Mouse (Mus musculus): ENCODE measurements around the gene Diras1. TPM values are rescaled to one million over a fixed set of nuclear protein-coding genes. Genes with fewer than 3 reads are reported as not detected.

Diras1 gene
- polyA plus RNA-seq, 1 experiment from 2014 or later, result 13.4 TPM

GRCm38 (mm10) chr10:81010851-81011250 is 14.6 kb downstream of the Diras1 start:
- no peak overlapping the region for H3K4me2 ChIP-seq
- no peaks in the 10 kb centered on the region for H3K9me3 ChIP-seq (replicated peaks)
- H3K4me3 ChIP-seq, result no peak overlapping the region
- no peak for ATAC-seq
- H3K9ac ChIP-seq, result no peak overlapping the region
- H3K27me3 ChIP-seq, result no peaks in the 10 kb centered on the region
- no peaks in the 10 kb centered on the region for H3K36me3 ChIP-seq (ENCODE audit: poor library complexity, severe bottlenecking)
- H3K27ac ChIP-seq, result no peak overlapping the region
- peaks cover 12% of the 10 kb centered on the region; the same call in 1 of the 2 replicates for H3K4me1 ChIP-seq
- WGBS, result 73% methylated on average over 6 of the region's 6 CpGs

- H3K9me3 ChIP-seq (replicated peaks), result no peaks in the 10 kb centered on the region
- no peak overlapping the region for H3K4me3 ChIP-seq
- H3K4me1 ChIP-seq, result 0 out of 2 replicates have a peak, but pooled peaks cover 3% of the 10 kb centered on the region
- no peak overlapping the region for H3K27ac ChIP-seq
- no peak overlapping the region for H3K9ac ChIP-seq
- H3K36me3 ChIP-seq (ENCODE audit: poor library complexity, severe bottlenecking), result no peaks in the 10 kb centered on the region
- ATAC-seq, result no peak
- no peak overlapping the region for H3K4me2 ChIP-seq
- 36% methylated on average over 7 of the region's 7 CpGs for WGBS
- H3K27me3 ChIP-seq, result no peaks in the 10 kb centered on the region
Measured at GRCm38 (mm10) chr10:81007240-81007639, 18.2 kb downstream of the Diras1 start.

GRCm38 (mm10) chr10:81006005-81006677 is 19.3 kb downstream of the Diras1 start:
- H3K4me2 ChIP-seq, result no peak overlapping the region
- H3K27ac ChIP-seq, result no peak overlapping the region
- no peak overlapping the region for H3K9ac ChIP-seq
- no peak overlapping the region for H3K4me3 ChIP-seq
- no peak for ATAC-seq
- no peaks in the 10 kb centered on the region for H3K9me3 ChIP-seq (replicated peaks)
- peaks cover 10% of the 10 kb centered on the region for H3K4me1 ChIP-seq
- no peaks in the 10 kb centered on the region for H3K36me3 ChIP-seq (ENCODE audit: poor library complexity, severe bottlenecking)
- H3K27me3 ChIP-seq, result no peaks in the 10 kb centered on the region
- 92% methylated on average over 7 of the region's 7 CpGs for WGBS

GRCm38 (mm10) chr10:81001161-81001560 is 24.3 kb downstream of the Diras1 start:
- no peak overlapping the region for H3K4me3 ChIP-seq
- no peaks in the 10 kb centered on the region for H3K36me3 ChIP-seq (ENCODE audit: poor library complexity, severe bottlenecking)
- H3K4me2 ChIP-seq, result peak overlapping the region; percentile 20
- H3K27ac ChIP-seq, result peak overlapping the region; percentile 37; the same call in 1 of the 2 replicates
- peak overlapping the region; percentile 41; the same call in 1 of the 2 replicates for H3K9ac ChIP-seq
- 30% methylated on average over 10 of the region's 10 CpGs for WGBS
- no peaks in the 10 kb centered on the region for H3K9me3 ChIP-seq (replicated peaks)
- peaks cover 16% of the 10 kb centered on the region; the same call in 1 of the 2 replicates for H3K27me3 ChIP-seq
- peak; percentile 63 for ATAC-seq
- peaks cover 26% of the 10 kb centered on the region for H3K4me1 ChIP-seq

GRCm38 (mm10) chr10:81000197-81001062 is 25.0 kb downstream of the Diras1 start:
- Histone ChIP-seq H3K4me3 (no peak overlapping the region), H3K27me3 (peaks cover 16% of the 10 kb centered on the region; the same call in 1 of the 2 replicates), H3K4me1 (peaks cover 26% of the 10 kb centered on the region), H3K9ac (0 out of 2 replicates have a peak overlapping the region, but pooled peaks have one; percentile 41), H3K4me2 (peak overlapping the region; percentile 20), H3K9me3 (replicated peaks) (no peaks in the 10 kb centered on the region), H3K27ac (peak overlapping the region; percentile 37; the same call in 1 of the 2 replicates), H3K36me3 (ENCODE audit: poor library complexity, severe bottlenecking) (no peaks in the 10 kb centered on the region)
- WGBS, result 52% methylated on average over 28 of the region's 28 CpGs
- ATAC-seq, result no peak

GRCm38 (mm10) chr10:80999362-81000196 is 25.9 kb downstream of the Diras1 start:
- H3K9me3 ChIP-seq (replicated peaks), result no peaks in the 10 kb centered on the region
- H3K36me3 ChIP-seq (ENCODE audit: poor library complexity, severe bottlenecking), result no peaks in the 10 kb centered on the region
- H3K27ac ChIP-seq, result no peak overlapping the region
- no peak overlapping the region for H3K4me3 ChIP-seq
- peaks cover 26% of the 10 kb centered on the region for H3K4me1 ChIP-seq
- peak overlapping the region; percentile 42 for H3K4me2 ChIP-seq
- peaks cover 20% of the 10 kb centered on the region; the same call in 1 of the 2 replicates for H3K27me3 ChIP-seq
- peak; percentile 78 for ATAC-seq
- 36% methylated on average over 37 of the region's 37 CpGs for WGBS
- H3K9ac ChIP-seq, result 0 out of 2 replicates have a peak overlapping the region, but pooled peaks have one; percentile 38

- no peak for ATAC-seq
Measured at GRCm38 (mm10) chr10:80998778-80999177, 26.7 kb downstream of the Diras1 start.

GRCm38 (mm10) chr10:80998021-80998420 is 27.4 kb downstream of the Diras1 start:
- Histone ChIP-seq H3K27ac (no peak overlapping the region), H3K4me1 (peaks cover 29% of the 10 kb centered on the region), H3K9ac (peak overlapping the region; percentile 40; the same call in 1 of the 2 replicates), H3K4me2 (no peak overlapping the region), H3K36me3 (ENCODE audit: poor library complexity, severe bottlenecking) (no peaks in the 10 kb centered on the region), H3K27me3 (peaks cover 28% of the 10 kb centered on the region; the same call in 1 of the 2 replicates), H3K9me3 (replicated peaks) (no peaks in the 10 kb centered on the region), H3K4me3 (no peak overlapping the region; the same call in 1 of the 2 replicates)
- WGBS, result 39% methylated on average over 14 of the region's 14 CpGs
- no peak for ATAC-seq

More at GRCm38 (mm10) chr10:80998778-80999177, 26.7 kb downstream of the Diras1 start:
- no peak overlapping the region for H3K4me3 ChIP-seq
- peaks cover 25% of the 10 kb centered on the region; the same call in 1 of the 2 replicates for H3K27me3 ChIP-seq
- no peak overlapping the region for H3K4me2 ChIP-seq
- H3K27ac ChIP-seq, result no peak overlapping the region
- H3K4me1 ChIP-seq, result peaks cover 26% of the 10 kb centered on the region
- no peaks in the 10 kb centered on the region for H3K9me3 ChIP-seq (replicated peaks)
- H3K36me3 ChIP-seq (ENCODE audit: poor library complexity, severe bottlenecking), result no peaks in the 10 kb centered on the region
- H3K9ac ChIP-seq, result no peak overlapping the region
- 17% methylated on average over 12 of the region's 12 CpGs for WGBS

GRCm38 (mm10) chr10:80997332-80997731 is 28.1 kb downstream of the Diras1 start:
- Histone ChIP-seq H3K9ac (0 out of 2 replicates have a peak overlapping the region, but pooled peaks have one; percentile 40), H3K4me2 (no peak overlapping the region), H3K27ac (no peak overlapping the region), H3K4me1 (peaks cover 29% of the 10 kb centered on the region), H3K4me3 (no peak overlapping the region), H3K27me3 (peaks cover 28% of the 10 kb centered on the region; the same call in 1 of the 2 replicates), H3K9me3 (replicated peaks) (no peaks in the 10 kb centered on the region), H3K36me3 (ENCODE audit: poor library complexity, severe bottlenecking) (no peaks in the 10 kb centered on the region)
- 81% methylated on average over 8 of the region's 8 CpGs for WGBS
- ATAC-seq, result no peak

- H3K4me3 ChIP-seq, result no peak overlapping the region
- H3K27ac ChIP-seq, result no peak overlapping the region
- peaks cover 26% of the 10 kb centered on the region for H3K4me1 ChIP-seq
- peaks cover 33% of the 10 kb centered on the region; the same call in 1 of the 2 replicates for H3K27me3 ChIP-seq
- WGBS, result 94% methylated on average over 8 of the region's 8 CpGs
- no peak for ATAC-seq
- no peaks in the 10 kb centered on the region for H3K9me3 ChIP-seq (replicated peaks)
- no peak overlapping the region for H3K9ac ChIP-seq
- H3K4me2 ChIP-seq, result no peak overlapping the region
- H3K36me3 ChIP-seq (ENCODE audit: poor library complexity, severe bottlenecking), result no peaks in the 10 kb centered on the region
Measured at GRCm38 (mm10) chr10:80996501-80996900, 29.0 kb downstream of the Diras1 start.

GRCm38 (mm10) chr10:80995091-80995632 is 30.3 kb downstream of the Diras1 start:
- ATAC-seq, result peak; percentile 42
- H3K9me3 ChIP-seq (replicated peaks), result no peaks in the 10 kb centered on the region
- 13% methylated on average over 21 of the region's 21 CpGs for WGBS
- peaks cover 15% of the 10 kb centered on the region for H3K4me1 ChIP-seq
- no peak overlapping the region for H3K9ac ChIP-seq
- no peak overlapping the region for H3K27ac ChIP-seq
- H3K4me2 ChIP-seq, result peak overlapping the region; percentile 32
- peaks cover 33% of the 10 kb centered on the region; the same call in 1 of the 2 replicates for H3K27me3 ChIP-seq
- H3K4me3 ChIP-seq, result no peak overlapping the region
- no peaks in the 10 kb centered on the region for H3K36me3 ChIP-seq (ENCODE audit: poor library complexity, severe bottlenecking)
